Mouse (Mus musculus) urinary bladder, postnatal 25 days (tissue): ENCODE measurements at regions not wholly inside any gene's neighbourhood (a gene's known extent, or its start where the extent isn't known, plus 50 kb on each side); places are given as distances from the start of the nearest gene placed in this dataset.

ENCODE experiments used
- DNase-seq: peaks from one replicate; pipeline ENCODE4 v3.0.0; 2022; ENCODE audit warnings: low spot score

DNA sequence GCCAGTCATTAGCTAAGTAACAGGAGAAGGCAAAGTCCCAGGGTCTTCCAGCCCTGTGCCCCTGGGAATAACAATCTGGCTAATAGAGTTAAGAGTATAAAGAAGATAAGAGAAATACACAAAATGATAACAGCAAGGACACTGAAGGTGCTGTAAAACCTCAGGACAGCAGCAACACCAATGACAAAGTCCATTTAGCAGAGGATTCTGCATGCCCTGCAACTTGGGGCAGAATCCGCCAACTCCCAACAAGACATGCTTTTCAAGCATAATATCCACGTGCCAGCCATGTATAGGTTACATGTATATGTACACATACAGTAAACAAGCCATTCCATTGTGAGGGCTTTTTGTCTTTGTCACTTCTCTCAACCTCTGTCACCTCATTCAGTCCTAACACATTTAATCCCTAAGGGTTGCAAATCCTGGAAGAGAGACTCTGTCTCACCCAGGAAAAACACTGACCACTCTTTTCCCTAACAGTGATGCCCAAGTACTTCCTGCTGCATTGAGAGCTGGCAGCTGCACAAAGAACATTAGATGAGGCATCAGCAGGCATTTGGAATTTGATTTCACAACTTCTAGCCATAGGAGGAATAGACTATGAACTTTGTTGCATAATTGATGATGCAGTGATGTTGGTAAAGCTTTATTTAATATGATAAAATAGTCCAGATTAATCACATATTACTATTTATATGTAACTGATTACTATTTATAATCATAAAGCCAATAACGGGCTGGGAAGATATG, 105.8 kb upstream of the Slc4a7 start:
- no peak for DNase-seq

- DNase-seq = no peak
These were observed 102.5 kb upstream of the Slc4a7 start for GRCm38 (mm10) chr14:14599586-14599985.

DNA sequence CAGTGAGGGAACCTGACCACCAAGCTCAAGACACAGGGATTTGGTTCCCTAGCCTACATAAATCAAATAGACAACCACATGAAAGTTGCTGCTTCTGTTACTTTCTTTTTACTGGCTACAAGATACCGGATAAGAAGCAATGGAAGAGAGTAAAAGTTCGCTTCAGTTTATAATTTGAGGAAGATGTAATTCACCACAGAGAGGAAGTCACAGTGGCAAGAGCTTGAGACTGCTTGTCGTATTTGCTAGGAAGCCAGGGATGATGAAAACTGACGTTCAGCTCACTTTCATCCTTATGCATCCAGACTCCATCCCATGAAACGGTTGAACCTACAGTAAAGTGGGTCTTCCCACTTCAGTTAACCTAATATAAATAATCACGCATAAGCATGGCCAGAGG, 102.1 kb upstream of the Slc4a7 start:
- no peak for DNase-seq

- DNase-seq = no peak
These were observed 98.6 kb upstream of the Slc4a7 start for GRCm38 (mm10) chr14:14603439-14603838.

DNA sequence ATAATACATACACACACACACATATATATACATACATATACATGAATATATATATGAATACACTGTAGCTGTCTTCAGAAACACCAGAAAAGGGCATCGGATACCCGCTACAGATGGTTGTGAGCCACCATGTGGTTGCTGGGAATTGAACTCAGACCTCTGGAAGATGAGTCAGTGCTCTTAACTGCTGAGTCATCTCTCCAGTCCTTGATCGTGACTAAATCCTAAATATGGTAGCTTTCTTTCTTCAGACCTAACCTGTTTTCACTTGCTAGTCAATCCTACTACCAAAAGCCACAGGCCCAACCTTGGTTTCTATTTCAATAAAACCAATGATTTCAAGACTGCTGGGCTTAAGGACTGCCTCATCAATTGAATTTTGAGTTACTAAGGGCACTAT, 95.0 kb upstream of the Slc4a7 start:
- DNase-seq = no peak

GRCm38 (mm10) chr14:14612245-14612644, 89.8 kb upstream of the Slc4a7 start:
- no peak for DNase-seq

DNA sequence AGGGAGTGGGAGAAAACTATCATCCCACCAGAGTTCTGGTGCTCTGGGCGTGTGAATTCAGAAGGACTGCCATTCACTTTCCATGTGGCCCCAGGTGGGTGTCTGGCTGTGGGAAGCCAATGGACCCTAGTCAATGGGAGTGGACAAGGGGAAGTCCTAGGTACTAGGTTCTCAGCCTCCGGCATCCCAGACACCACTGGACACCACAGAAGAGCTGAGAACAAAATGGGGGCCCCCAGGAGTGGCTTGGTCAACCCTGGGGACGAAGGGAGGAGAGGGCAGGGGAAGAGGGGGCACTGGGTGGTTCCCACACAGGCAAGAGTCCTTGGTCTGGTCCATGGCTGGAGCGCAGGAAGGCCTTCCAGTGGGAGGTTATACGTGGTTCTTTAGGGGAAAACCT, 81.8 kb upstream of the Slc4a7 start:
- no peak for DNase-seq

DNA sequence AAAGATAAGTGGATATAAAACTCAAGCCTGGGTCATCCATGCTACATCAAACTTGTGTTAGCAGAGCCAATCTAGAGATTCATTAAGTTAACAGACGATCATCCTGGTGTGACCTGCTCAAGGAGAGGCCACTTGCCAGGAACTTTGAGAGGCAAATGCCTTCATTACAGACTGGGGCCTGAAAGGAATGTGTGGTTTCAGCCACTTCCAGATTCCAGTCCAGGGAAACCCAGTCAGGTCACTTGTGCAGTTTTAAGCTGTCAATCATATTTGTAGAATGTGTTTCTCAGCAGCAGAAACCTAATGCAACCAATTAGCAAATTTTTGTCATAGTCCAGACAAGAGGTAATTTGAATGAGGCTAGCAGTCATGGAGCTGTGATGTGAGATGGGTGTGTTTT, 73.4 kb upstream of the Slc4a7 start:
- DNase-seq = no peak

- DNase-seq = no peak
These were observed 70.3 kb upstream of the Slc4a7 start for GRCm38 (mm10) chr14:14631750-14632149.

DNA sequence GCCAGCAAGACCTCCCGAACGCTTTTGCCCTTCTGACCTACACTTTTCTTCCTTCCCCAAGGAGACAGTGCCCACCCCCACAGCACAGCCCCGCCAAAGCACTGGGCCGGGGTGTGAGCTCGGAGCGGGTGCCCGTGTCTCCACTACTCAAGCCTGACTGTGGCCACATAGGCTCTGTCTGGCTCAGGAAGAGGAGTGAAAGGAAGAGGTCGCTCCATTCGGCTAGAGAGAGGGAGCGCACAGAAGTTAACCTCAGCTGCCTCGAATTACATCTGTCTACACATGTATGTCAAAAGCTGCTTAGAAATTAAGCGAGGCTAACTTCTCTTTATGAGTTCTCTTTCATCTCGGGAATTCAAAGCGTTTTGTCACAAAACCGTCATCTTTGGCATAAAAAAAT, 69.6 kb upstream of the Slc4a7 start:
- no peak for DNase-seq

- DNase-seq = peak; percentile 56
These were observed 68.8 kb upstream of the Slc4a7 start for GRCm38 (mm10) chr14:14632951-14633931.

DNA sequence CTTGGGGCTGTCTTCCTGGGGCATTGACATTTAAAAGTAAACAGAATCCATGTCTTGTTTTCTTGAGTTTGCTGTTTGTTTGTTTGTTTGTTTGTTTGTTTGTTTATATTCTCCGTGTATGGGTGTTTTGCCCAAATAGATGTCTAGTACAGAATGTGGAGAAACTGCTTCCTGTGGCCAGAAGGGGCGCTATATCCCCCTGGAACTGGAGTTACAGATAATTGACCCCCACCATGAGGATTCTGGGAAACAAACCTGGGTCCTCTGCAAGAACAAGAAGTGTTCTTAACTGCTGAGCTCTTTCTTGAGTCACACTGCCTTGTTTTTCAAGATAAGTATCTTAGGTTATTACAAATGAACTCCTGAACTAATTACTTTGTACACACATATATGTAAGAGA, 68.1 kb upstream of the Slc4a7 start:
- no peak for DNase-seq

GRCm38 (mm10) chr14:14639102-14640015, 62.7 kb upstream of the Slc4a7 start:
- DNase-seq = no peak

DNA sequence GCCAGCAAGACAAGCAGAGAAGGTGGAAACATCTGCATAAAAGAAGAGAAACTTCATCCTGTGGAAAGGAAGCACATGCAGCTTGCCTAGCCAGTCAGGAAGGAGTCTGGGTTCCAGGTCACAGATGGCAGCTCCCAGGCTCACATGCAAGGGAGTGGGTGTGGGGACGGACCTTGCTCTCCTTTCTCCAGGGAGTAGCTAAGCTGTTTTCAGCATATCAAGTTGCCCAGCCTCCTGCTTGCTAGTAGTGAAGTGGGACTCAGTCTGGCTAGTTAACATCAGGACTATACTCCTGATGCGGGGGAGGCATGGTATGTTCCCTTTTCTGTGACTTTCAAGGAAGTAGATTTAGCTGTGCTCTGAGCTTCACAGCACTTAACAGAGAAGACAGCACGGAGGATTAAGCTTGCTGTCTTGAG, 62.0 kb upstream of the Slc4a7 start:
- DNase-seq = no peak

GRCm38 (mm10) chr14:14640557-14640956, 61.5 kb upstream of the Slc4a7 start:
- DNase-seq = no peak

GRCm38 (mm10) chr14:14643533-14643932, 58.5 kb upstream of the Slc4a7 start:
- DNase-seq = no peak

- no peak for DNase-seq
These were observed 57.0 kb upstream of the Slc4a7 start for GRCm38 (mm10) chr14:14645084-14645483.
